Mouse (Mus musculus) gastrocnemius, postnatal 10 days (tissue): ENCODE results near the gene Btbd35f24. TPM values are rescaled to one million over a fixed set of nuclear protein-coding genes. Genes with fewer than 3 reads are reported as not detected.
"Not testable (repeated sequence)": the region's sequence is repeated elsewhere in the genome, so short reads cannot be mapped to it uniquely, and the experiment has no call there.

Experiments
- DNase-seq: peaks from one replicate; pipeline ENCODE4 v3.0.0; 2021; ENCODE audit warnings: mixed read lengths
- long read RNA-seq, 2 experiments: library from polyadenylated mRNA; stranded (forward); transcript quantifications; one replicate each; pipeline ENCODE4 v2.0.0; 2021
- total RNA-seq, 2 experiments: library from RNA; stranded (reverse); gene quantifications; 2 replicates each; pipeline ENCODE4 v1.2.3; 2021

Gene Btbd35f24
- not detected for total RNA-seq
- long read RNA-seq, experiment 1: 0 reads
- long read RNA-seq, experiment 2: 0 reads

GRCm38 (mm10) chrX:3195727-3196126, at the start of gene Btbd35f24:
Gene Btbd35f24 (minus strand): TSS chrX:3195827.
- DNase-seq: not testable (repeated sequence)

Other genes starting within 250 kb of the Btbd35f24 start
- not detected for gene Btbd35f23, start 119.0 kb downstream of the Btbd35f24 start, total RNA-seq
- not detected for gene Btbd35f11, start 247.9 kb upstream of the Btbd35f24 start, total RNA-seq